Mouse (Mus musculus): ENCODE data around the gene Rbbp5. TPM values are rescaled to one million over a fixed set of nuclear protein-coding genes. Genes with fewer than 3 reads are reported as not detected.

The Rbbp5 gene
- 5.0 and 6.4 TPM in 2 replicates for polyA plus RNA-seq (2012; ENCODE audit: low replicate concordance)

GRCm38 (mm10) chr1:132476928-132477691 lies at the start of gene Rbbp5:
Gene Rbbp5 (plus strand): TSS chr1:132477365.

DNA sequence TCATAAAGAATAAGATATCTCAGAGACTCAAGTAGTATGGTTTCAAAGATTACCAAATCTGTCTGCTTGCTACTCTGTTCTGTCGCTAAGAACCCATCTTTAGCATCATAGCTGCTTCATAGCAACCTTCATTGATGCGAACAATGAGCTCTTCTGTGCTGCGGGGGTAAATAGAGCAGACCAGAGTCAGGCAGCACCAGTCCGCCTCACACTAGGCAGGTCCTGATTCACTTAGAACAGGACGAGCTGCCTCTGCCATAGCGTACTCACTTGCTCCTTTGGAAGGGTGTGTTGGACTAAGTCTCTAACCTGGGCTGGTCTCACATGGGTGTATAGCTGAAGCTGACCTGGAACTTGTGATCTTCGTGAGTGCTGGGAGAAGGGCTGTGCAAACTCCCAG lies 28.9 kb downstream of the Rbbp5 start, which contains the start of gene Tmem81:
Gene Tmem81 (plus strand): TSS at position 173 of the 400 bp plus-strand sequence.

DNA sequence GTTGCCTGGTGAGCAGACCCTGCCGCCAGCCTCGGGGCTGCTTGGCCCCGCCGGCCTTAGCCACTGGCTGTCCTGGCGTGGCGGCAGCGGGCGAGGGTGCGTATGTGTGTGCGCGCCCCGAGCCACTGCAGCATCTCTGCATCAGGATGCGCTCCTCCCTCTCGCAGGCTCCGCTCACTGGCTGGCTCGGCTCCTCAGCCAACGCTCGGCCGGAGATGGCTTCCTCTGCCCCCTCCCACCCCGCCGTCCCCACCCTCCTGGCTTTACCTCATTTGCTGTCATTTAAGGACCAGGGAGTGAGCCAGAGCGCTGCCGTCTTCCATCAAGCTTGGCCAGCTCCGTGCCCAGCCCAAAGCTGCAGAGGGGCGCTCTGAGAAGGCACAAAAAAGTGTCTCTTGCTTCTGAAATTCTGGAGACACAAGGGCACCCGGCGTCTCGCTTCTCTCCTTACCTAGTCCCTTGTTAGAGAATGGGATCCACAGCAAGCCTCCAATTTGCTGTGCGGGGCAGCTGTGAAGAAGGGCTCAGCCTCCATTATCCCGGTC lies 65.7 kb downstream of the Rbbp5 start, which contains the start of gene Cntn2:
Gene Cntn2 (minus strand): TSS at position 495 of the 545 bp plus-strand sequence.

Other genes with a start within 250 kb of the Rbbp5 start
- gene Gm10188, start 247.6 kb upstream of the Rbbp5 start, polyA plus RNA-seq (2012; ENCODE audit: low replicate concordance): not detected in 2 replicates
- gene Klhdc8a, start 178.7 kb upstream of the Rbbp5 start, polyA plus RNA-seq (2012; ENCODE audit: low replicate concordance): 0.02 and 0.04 TPM in 2 replicates
- 27.4 and 44.8 TPM in 2 replicates for gene Nuak2, start 161.2 kb upstream of the Rbbp5 start, polyA plus RNA-seq (2012; ENCODE audit: low replicate concordance)
- 13.7 and 203 TPM in 2 replicates for gene Tmcc2, start 86.1 kb upstream of the Rbbp5 start, polyA plus RNA-seq (2012; ENCODE audit: low replicate concordance)
- 2.6 and 8.1 TPM in 2 replicates for gene Dstyk, start 59.8 kb upstream of the Rbbp5 start, polyA plus RNA-seq (2012; ENCODE audit: low replicate concordance)
- gene Tmem81, start 28.9 kb downstream of the Rbbp5 start, polyA plus RNA-seq (2012; ENCODE audit: low replicate concordance): 0.77 and 1.3 TPM in 2 replicates
- 0.10 TPM in 1 of 2 replicates, not detected in the other for gene Cntn2, start 65.9 kb downstream of the Rbbp5 start, polyA plus RNA-seq (2012; ENCODE audit: low replicate concordance)

Data from hematopoietic multipotent progenitor cell, adult 10-12 weeks (in vitro differentiated cells).